8 mouse cellular contexts compared by ENCODE assay signal in the genomic region with DNA sequence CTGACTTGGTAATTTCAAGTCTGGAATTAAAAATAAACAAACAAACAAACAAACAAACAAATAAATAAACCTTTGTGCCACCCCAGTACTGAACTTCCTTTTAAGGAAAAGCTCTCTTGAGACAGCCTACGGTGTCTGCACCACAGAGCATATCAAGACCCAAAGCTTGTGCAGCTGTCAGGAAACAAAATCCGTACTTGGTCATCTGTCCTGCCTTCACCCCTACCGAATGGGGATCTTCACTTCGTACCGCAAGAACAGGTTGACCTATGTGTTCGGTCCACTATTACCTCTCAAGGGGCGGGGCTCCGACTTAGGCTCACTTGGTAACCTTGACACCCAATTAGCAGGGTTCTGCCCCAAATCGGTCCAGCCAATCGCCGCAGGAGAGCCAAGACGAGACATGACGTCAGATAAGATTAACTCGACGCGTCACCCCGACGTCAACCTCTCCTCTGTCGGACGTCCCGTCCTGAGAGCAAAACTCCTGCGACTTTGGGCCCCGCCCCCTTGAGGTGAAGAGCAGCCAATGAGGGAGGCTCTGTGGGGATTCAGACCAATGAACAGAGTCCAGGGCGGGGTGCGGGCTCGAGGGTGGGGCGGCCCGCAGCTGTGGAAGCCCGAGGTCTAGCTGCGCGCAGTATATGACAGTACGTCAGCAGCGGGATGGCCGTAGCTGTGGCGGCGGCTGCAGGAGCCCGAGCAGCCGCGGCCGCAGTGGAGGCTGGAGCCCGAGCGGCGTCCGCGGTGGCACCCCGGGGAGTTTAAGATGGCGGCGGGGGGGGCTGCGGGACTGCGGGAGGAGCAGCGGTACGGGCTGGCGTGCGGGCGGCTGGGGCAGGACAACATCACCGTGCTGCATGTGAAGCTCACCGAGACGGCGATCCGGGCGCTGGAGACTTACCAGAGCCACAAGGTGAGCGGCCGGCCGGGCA. TPM values are rescaled to one million over a fixed set of nuclear protein-coding genes. Genes with fewer than 3 reads are reported as not detected.
DNase-seq lines count a peak whose midpoint lies in the region; ATAC-seq and TF ChIP-seq lines count a peak whose summit lies in the region.

No protein-coding gene starts in this region.

- peak; percentile 86 for TF ChIP-seq POLR2A in heart, adult 2 months (IDR thresholded peaks at IDR 0.05; ENCODE audit: insufficient read depth, low read depth, low read length)

- peak overlapping the region; percentile 85 for H3K9ac ChIP-seq in embryonic facial prominence, embryonic 14.5 days (ENCODE audit: low read depth, low read length)
- H3K9ac ChIP-seq in heart, adult 2 months (ENCODE audit: low read depth, low read length) = peak overlapping the region; percentile 82
- H3K9ac ChIP-seq in limb, embryonic 13.5 days = peak overlapping the region; percentile 79
- peak overlapping the region; percentile 56 for H3K9ac ChIP-seq in midbrain, postnatal 0 days (replicated peaks; ENCODE audit: low read length, poor library complexity, severe bottlenecking)

- WGBS in embryonic facial prominence, embryonic 14.5 days = 16% methylated on average over 27 of the region's 64 CpGs
- 4% methylated on average over 64 of the region's 64 CpGs for WGBS in heart, adult 2 months
- WGBS in limb, embryonic 13.5 days = 6% methylated on average over 62 of the region's 64 CpGs
- WGBS in midbrain, postnatal 0 days = 9% methylated on average over 54 of the region's 64 CpGs

- DNase-seq in 3134 (ENCODE audit: extremely low read depth, insufficient read length, low spot score) = peak; percentile 96
- DNase-seq in adrenal gland, postnatal 4 days (ENCODE audit: low spot score in 2 of 2) = peak; percentile 68 to 86
- DNase-seq in embryonic facial prominence, embryonic 14.5 days (ENCODE audit: low spot score) = peak; percentile 96
- DNase-seq in heart, adult 2 months = peak; percentile 91 to 96
- peak; percentile 98 for DNase-seq in kidney, adult 8-10 months
- peak; percentile 87 for DNase-seq in midbrain, postnatal 0 days (ENCODE audit: low spot score)
- peak; percentile 93 for DNase-seq in spleen, postnatal 14 days (ENCODE audit: low spot score in 2 of 2)

- H3K4me1 ChIP-seq in embryonic facial prominence, embryonic 14.5 days (ENCODE audit: control insufficient read depth, insufficient read depth, low read length) = peaks cover 6% of the 10 kb centered on the region; the same call in 1 of the 2 replicates
- H3K4me1 ChIP-seq in heart, adult 2 months (ENCODE audit: control insufficient read depth, insufficient read depth, low read length) = peaks cover 2% of the 10 kb centered on the region; the same call in 1 of the 2 replicates
- peaks cover 18% of the 10 kb centered on the region for H3K4me1 ChIP-seq in limb, embryonic 13.5 days
- no peaks in the 10 kb centered on the region; the same call in 1 of the 2 replicates for H3K4me1 ChIP-seq in midbrain, postnatal 0 days (ENCODE audit: insufficient read depth, low read length)

- H3K4me3 ChIP-seq in embryonic facial prominence, embryonic 14.5 days (ENCODE audit: low read depth, low read length) = peak overlapping the region; percentile 73
- H3K4me3 ChIP-seq in heart, adult 2 months = peak overlapping the region; percentile 79
- peak overlapping the region; percentile 72 for H3K4me3 ChIP-seq in limb, embryonic 13.5 days
- peak overlapping the region; percentile 75 for H3K4me3 ChIP-seq in midbrain, postnatal 0 days (ENCODE audit: low read depth, low read length)

- H3K4me2 ChIP-seq in embryonic facial prominence, embryonic 14.5 days (ENCODE audit: low read depth, low read length) = peak overlapping the region; percentile 74
- peak overlapping the region; percentile 66 for H3K4me2 ChIP-seq in limb, embryonic 13.5 days (replicated peaks)
- H3K4me2 ChIP-seq in midbrain, postnatal 0 days (ENCODE audit: low read depth, low read length, poor library complexity, severe bottlenecking) = peak overlapping the region; percentile 73

- TF ChIP-seq EP300 in heart, adult 2 months (IDR thresholded peaks at IDR 0.05; ENCODE audit: insufficient read depth, low read depth, low read length) = 0 out of 2 replicates have a peak, but pooled peaks have one; percentile 35

- peak; percentile 7; the same call in 1 of the 2 replicates for TF ChIP-seq CTCF in heart, adult 2 months (IDR thresholded peaks at IDR 0.05)
- TF ChIP-seq CTCF in midbrain, postnatal 0 days (IDR thresholded peaks at IDR 0.05) = peak; percentile 6; the same call in 1 of the 2 replicates

- no peaks in the 10 kb centered on the region for H3K79me2 ChIP-seq in heart, adult 2 months (replicated peaks; ENCODE audit: control insufficient read depth, insufficient read depth, low read length)

- H3K27ac ChIP-seq in embryonic facial prominence, embryonic 14.5 days (replicated peaks; ENCODE audit: low read depth, low read length) = peak overlapping the region; percentile 67
- H3K27ac ChIP-seq in heart, adult 2 months = peak overlapping the region; percentile 86
- peak overlapping the region; percentile 34; the same call in 1 of the 2 replicates for H3K27ac ChIP-seq in limb, embryonic 13.5 days
- no peak overlapping the region for H3K27ac ChIP-seq in midbrain, postnatal 0 days (ENCODE audit: low read depth, low read length)

- ATAC-seq in embryonic facial prominence, embryonic 14.5 days (ENCODE audit: low read depth) = peak; percentile 99
- ATAC-seq in limb, embryonic 13.5 days (ENCODE audit: low FRiP score, low read depth) = peak; percentile 100
- peak; percentile 98 for ATAC-seq in midbrain, postnatal 0 days (ENCODE audit: low FRiP score)

- no peaks in the 10 kb centered on the region for H3K9me3 ChIP-seq in embryonic facial prominence, embryonic 14.5 days (ENCODE audit: control insufficient read depth, low read length)
- no peaks in the 10 kb centered on the region for H3K9me3 ChIP-seq in limb, embryonic 13.5 days
- no peaks in the 10 kb centered on the region for H3K9me3 ChIP-seq in midbrain, postnatal 0 days (ENCODE audit: low read length)

- H3K36me3 ChIP-seq in embryonic facial prominence, embryonic 14.5 days (ENCODE audit: control insufficient read depth, insufficient read depth, low read length) = no peaks in the 10 kb centered on the region
- no peaks in the 10 kb centered on the region for H3K36me3 ChIP-seq in heart, adult 2 months (ENCODE audit: control insufficient read depth, insufficient read depth, low read length)
- H3K36me3 ChIP-seq in limb, embryonic 13.5 days = no peaks in the 10 kb centered on the region
- H3K36me3 ChIP-seq in midbrain, postnatal 0 days (ENCODE audit: insufficient read depth, low read length) = no peaks in the 10 kb centered on the region

- intact Hi-C loops in heart, adult 2 months (cut with DNase I) = loop anchor here (5.0 to 10.0 kb wide), 4 partner anchors 90 to 398 kb away; a partner anchor contains a TSS

- no peaks in the 10 kb centered on the region for H3K27me3 ChIP-seq in embryonic facial prominence, embryonic 14.5 days (replicated peaks; ENCODE audit: control insufficient read depth, insufficient read depth, low read length)
- H3K27me3 ChIP-seq in heart, adult 2 months (ENCODE audit: control insufficient read depth, insufficient read depth, low read length) = no peaks in the 10 kb centered on the region
- H3K27me3 ChIP-seq in limb, embryonic 13.5 days = peaks cover 7% of the 10 kb centered on the region; the same call in 1 of the 2 replicates
- H3K27me3 ChIP-seq in midbrain, postnatal 0 days (ENCODE audit: insufficient read depth, low read length) = peaks cover 5% of the 10 kb centered on the region

RNA-seq across cellular contexts. Expression of a gene that starts 0.6 kb away (rescaled TPM):
- total RNA-seq in adrenal gland, postnatal 4 days (2021) = 10 to 100 TPM; 27.7 to 29.4 TPM
- polyA plus RNA-seq in embryonic facial prominence, embryonic 14.5 days (2014; fragmentation: Nextera tagmentation; extraction: Ambion mirVana) = 11.5 and 13.6 TPM in 2 replicates
- 10 to 100 TPM; 26.0 to 30.0 TPM for total RNA-seq in heart, adult 2 months (2021)
- polyA plus RNA-seq in heart, adult 2 months (2012; rRNA removed) = 3.4 and 5.1 TPM in 2 replicates
- 5.9 and 6.7 TPM in 2 replicates for polyA plus RNA-seq in limb, embryonic 13.5 days (2015; fragmentation: Nextera tagmentation; extraction: Ambion mirVana)
- 3.5 and 6.3 TPM in 2 replicates for total RNA-seq in midbrain, postnatal 0 days (2014; rRNA removed)
- 1.1 and 2.2 TPM in 2 replicates for polyA plus RNA-seq in midbrain, postnatal 0 days (2015; fragmentation: Nextera tagmentation; extraction: Ambion mirVana)
